Mouse (Mus musculus) brain, embryonic 14.5 days (tissue): ENCODE measurements around the gene Opcml.

ENCODE experiments used
- CTCF ChIP-seq: fragments of 200-500 bp; IDR thresholded peaks from 2 replicates; pipeline ENCODE4 v1.5.1; 2012; ENCODE audit warnings: inconsistent platforms, mild to moderate bottlenecking, moderate library complexity, borderline replicate concordance; ENCODE audit not compliant: insufficient read depth, insufficient read length; ENCODE audit errors: extremely low read depth
- POLR2A ChIP-seq: fragments of 200-500 bp; IDR thresholded peaks from 2 replicates; pipeline ENCODE4 v1.6.1; 2012; ENCODE audit warnings: mild to moderate bottlenecking, inconsistent platforms, borderline replicate concordance; ENCODE audit not compliant: poor library complexity, insufficient read depth, insufficient read length, severe bottlenecking; ENCODE audit errors: extremely low read depth

- no peak for TF ChIP-seq CTCF
- no peak for TF ChIP-seq POLR2A
Measured at GRCm38 (mm10) chr9:28091395-28091794, 300.8 kb downstream of the Opcml start.
